Mouse (Mus musculus): Measurements from ENCODE around the gene Cox7a1. TPM values are rescaled to one million over a fixed set of nuclear protein-coding genes. Genes with fewer than 3 reads are reported as not detected.
A peak's percentile ranks its signal among the peaks of the same experiment; 100 is the strongest.

The Cox7a1 gene
- polyA plus RNA-seq, 1 experiment from 2014 or later: 4.5 TPM

DNA sequence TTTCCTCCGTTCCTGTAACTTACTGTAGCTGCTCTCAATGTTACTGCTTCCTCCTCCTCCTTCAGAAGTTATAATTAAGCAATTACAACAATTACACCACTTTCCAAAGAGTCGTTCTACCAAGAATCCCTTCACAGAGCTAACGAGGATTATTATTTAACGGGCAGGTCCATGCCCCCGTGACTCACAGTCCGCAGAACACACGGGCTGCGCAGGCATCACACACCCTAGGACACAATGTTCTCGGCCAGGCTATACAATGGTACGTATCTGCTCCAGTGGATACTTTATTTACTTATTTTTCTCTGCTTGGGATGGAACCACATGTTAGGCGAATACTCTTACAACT is 36.0 kb downstream of the Cox7a1 start:
- Histone ChIP-seq H3K27me3 (ENCODE audit: control insufficient read depth, insufficient read depth, low read length) (no peaks in the 10 kb centered on the region), H3K36me3 (ENCODE audit: control insufficient read depth, insufficient read depth, low read length) (peaks cover 15% of the 10 kb centered on the region), H3K4me3 (ENCODE audit: low read length) (peak overlapping the region; percentile 47), H3K9ac (ENCODE audit: low read depth, low read length) (peak overlapping the region; percentile 68; the same call in 1 of the 2 replicates), H3K4me2 (replicated peaks; ENCODE audit: low read depth, low read length) (peak overlapping the region; percentile 90), H3K4me1 (ENCODE audit: control insufficient read depth, insufficient read depth, low read length) (no peaks in the 10 kb centered on the region; the same call in 1 of the 2 replicates), H3K27ac (ENCODE audit: low read depth, low read length) (no peak overlapping the region), H3K9me3 (ENCODE audit: control insufficient read depth, low read length) (no peaks in the 10 kb centered on the region)
- no peak for ATAC-seq (ENCODE audit: low FRiP score, low TSS enrichment)
- WGBS: 12% methylated on average over 11 of the region's 11 CpGs

DNA sequence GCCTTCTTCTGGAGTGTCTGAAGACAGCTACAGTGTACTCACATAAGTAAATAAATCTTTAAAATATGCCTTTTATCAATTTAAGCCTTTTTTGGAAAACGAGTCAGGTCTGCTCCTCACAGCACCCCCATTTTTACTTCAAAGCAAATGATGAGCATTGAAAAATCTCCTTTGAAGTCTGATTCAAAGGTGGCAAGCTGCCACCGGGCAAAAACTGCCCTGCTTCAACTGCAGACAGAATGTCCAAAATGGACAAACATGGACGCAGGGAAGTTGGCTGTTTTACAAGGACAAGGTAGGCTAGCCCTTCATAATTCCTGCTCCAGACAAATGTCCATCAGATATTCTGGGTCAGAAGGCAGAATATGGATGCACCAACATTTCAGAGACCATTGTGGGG is 37.5 kb downstream of the Cox7a1 start:
- Histone ChIP-seq H3K27me3 (ENCODE audit: control insufficient read depth, insufficient read depth, low read length) (no peaks in the 10 kb centered on the region), H3K4me2 (replicated peaks; ENCODE audit: low read depth, low read length) (no peak overlapping the region), H3K4me1 (ENCODE audit: control insufficient read depth, insufficient read depth, low read length) (no peaks in the 10 kb centered on the region; the same call in 1 of the 2 replicates), H3K9me3 (ENCODE audit: control insufficient read depth, low read length) (no peaks in the 10 kb centered on the region), H3K27ac (ENCODE audit: low read depth, low read length) (no peak overlapping the region), H3K36me3 (ENCODE audit: control insufficient read depth, insufficient read depth, low read length) (peaks cover 26% of the 10 kb centered on the region), H3K9ac (ENCODE audit: low read depth, low read length) (no peak overlapping the region), H3K4me3 (ENCODE audit: low read length) (no peak overlapping the region)
- ATAC-seq (ENCODE audit: low FRiP score, low TSS enrichment): no peak
- 88% methylated on average over 3 of the region's 3 CpGs for WGBS

DNA sequence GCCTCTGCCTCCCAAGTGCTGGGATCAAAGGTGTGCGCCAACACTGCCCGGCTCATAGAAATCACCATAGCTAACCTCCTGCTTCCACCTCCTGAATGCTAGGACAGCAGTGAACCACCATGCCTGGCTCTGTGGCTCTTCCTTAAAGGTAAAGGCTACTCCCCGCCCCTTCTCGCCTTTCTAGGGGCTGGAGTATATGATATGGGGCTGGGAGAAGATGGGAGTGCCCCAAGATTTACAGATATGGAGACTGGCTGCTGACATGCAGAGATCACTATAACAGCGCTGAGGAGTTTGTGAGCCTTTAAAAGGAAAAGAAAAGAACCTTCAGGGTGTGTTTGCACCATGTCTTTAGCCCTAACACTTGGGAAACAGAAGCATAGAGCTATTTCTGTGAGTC is 38.3 kb downstream of the Cox7a1 start:
- ATAC-seq (ENCODE audit: low FRiP score, low TSS enrichment): no peak
- Histone ChIP-seq H3K27ac (ENCODE audit: low read depth, low read length) (no peak overlapping the region), H3K9me3 (ENCODE audit: control insufficient read depth, low read length) (no peaks in the 10 kb centered on the region), H3K4me2 (replicated peaks; ENCODE audit: low read depth, low read length) (no peak overlapping the region), H3K4me3 (ENCODE audit: low read length) (no peak overlapping the region), H3K36me3 (ENCODE audit: control insufficient read depth, insufficient read depth, low read length) (peaks cover 33% of the 10 kb centered on the region), H3K27me3 (ENCODE audit: control insufficient read depth, insufficient read depth, low read length) (no peaks in the 10 kb centered on the region), H3K9ac (ENCODE audit: low read depth, low read length) (no peak overlapping the region), H3K4me1 (ENCODE audit: control insufficient read depth, insufficient read depth, low read length) (no peaks in the 10 kb centered on the region; the same call in 1 of the 2 replicates)
- WGBS: 89% methylated on average over 5 of the region's 5 CpGs

DNA sequence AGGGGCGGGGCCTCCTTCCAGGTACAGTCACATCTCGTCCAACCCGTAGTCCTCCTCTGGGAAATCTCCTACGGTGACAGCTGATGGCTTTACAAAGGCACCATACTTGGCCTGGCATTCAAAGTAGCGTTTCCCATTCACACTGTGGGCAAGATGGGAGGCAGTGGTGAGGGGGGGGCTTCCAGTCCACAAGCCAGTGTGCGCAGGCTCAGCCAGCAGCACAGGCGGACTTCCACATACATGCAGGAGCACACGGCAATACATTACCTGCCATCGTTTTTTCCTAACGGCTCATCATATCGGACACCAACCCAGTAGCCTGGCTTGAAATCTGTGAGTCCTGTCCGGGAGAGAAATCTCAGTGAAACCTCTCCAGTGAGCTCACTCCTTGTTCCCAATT is 40.3 kb downstream of the Cox7a1 start:
- no peaks in the 10 kb centered on the region for H3K9me3 ChIP-seq (ENCODE audit: control insufficient read depth, low read length)
- no peak overlapping the region for H3K4me2 ChIP-seq (replicated peaks; ENCODE audit: low read depth, low read length)
- H3K27me3 ChIP-seq (ENCODE audit: control insufficient read depth, insufficient read depth, low read length): no peaks in the 10 kb centered on the region
- no peaks in the 10 kb centered on the region; the same call in 1 of the 2 replicates for H3K4me1 ChIP-seq (ENCODE audit: control insufficient read depth, insufficient read depth, low read length)
- peaks cover 43% of the 10 kb centered on the region for H3K36me3 ChIP-seq (ENCODE audit: control insufficient read depth, insufficient read depth, low read length)
- no peak overlapping the region for H3K9ac ChIP-seq (ENCODE audit: low read depth, low read length)
- no peak overlapping the region for H3K4me3 ChIP-seq (ENCODE audit: low read length)
- ATAC-seq (ENCODE audit: low FRiP score, low TSS enrichment): no peak
- WGBS: 95% methylated on average over 12 of the region's 12 CpGs
- H3K27ac ChIP-seq (ENCODE audit: low read depth, low read length): no peak overlapping the region

DNA sequence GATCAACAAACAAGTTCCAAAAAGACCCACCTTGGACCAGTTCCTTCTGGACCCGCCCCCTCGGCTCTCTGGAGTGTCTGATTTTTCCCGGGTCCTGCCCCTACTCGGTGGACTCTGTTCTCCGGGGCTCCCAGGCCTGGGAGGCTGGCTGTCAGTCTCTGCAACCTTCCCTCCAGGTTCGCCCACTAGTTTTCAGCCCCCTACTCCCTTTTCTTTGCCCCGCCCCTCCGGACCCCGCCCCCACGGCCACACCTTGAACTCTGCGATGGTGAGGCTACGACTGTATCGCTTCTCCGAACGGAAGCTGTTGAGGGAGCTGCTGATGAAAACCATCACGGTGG is 47.4 kb downstream of the Cox7a1 start:
- under 1% methylated on average over 16 of the region's 16 CpGs for WGBS
- Histone ChIP-seq H3K9me3 (ENCODE audit: control insufficient read depth, low read length) (no peaks in the 10 kb centered on the region), H3K27ac (ENCODE audit: low read depth, low read length) (0 out of 2 replicates have a peak overlapping the region, but pooled peaks have one; percentile 32), H3K27me3 (ENCODE audit: control insufficient read depth, insufficient read depth, low read length) (no peaks in the 10 kb centered on the region), H3K9ac (ENCODE audit: low read depth, low read length) (peak overlapping the region; percentile 82), H3K4me3 (ENCODE audit: low read length) (peak overlapping the region; percentile 82), H3K4me1 (ENCODE audit: control insufficient read depth, insufficient read depth, low read length) (peaks cover 17% of the 10 kb centered on the region), H3K36me3 (ENCODE audit: control insufficient read depth, insufficient read depth, low read length) (peaks cover 43% of the 10 kb centered on the region), H3K4me2 (replicated peaks; ENCODE audit: low read depth, low read length) (peak overlapping the region; percentile 73)
- peak; percentile 32; the same call in 1 of the 2 replicates for ATAC-seq (ENCODE audit: low FRiP score, low TSS enrichment)

DNA sequence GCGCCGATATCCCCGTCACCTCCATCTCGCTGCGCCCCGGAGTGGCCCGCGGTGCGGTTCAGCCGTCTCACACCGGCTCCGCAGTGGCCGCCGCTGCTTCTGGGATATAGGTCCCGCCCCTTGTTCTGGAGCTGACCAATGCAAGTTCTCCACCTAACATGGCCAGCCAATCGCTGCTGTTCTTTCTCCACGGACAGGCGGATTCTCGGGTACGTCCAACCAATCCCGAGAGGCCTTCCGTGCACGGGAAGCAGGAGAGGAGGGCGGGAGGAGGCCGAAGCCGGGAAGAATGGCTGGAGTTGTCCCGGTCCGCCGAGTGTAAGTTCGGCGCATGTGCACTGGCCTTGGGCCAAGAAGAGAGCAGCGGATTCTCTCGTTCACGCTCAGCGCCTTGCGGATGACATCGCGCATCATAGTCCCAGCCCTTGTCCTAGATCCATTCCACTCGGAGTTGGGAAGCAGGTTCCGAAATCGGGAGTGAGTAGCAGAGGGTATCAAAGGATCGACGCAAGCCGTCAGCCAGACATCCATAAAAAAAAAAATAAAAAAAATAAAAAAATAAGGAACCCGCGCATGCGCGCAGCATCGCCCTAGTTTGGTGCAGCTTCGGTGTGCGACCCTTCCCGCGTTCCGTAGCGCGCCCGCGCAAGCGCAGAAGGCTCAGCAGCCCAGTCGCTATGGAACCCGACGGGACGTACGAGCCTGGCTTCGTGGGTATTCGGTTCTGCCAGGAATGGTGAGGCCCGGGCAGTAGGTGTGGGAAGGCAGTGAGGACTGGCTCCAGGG is 47.9 kb downstream of the Cox7a1 start, which contains the start of the genes Polr2i and Tbcb:
Polr2i (plus strand) TSS at position 280 of the 786 bp plus-strand sequence.
Tbcb (minus strand) TSS at position 604 of the 786 bp plus-strand sequence.
- H3K9ac ChIP-seq (ENCODE audit: low read depth, low read length): peak within 1 kb of the TSS; percentile 82
- peak within 1 kb of the TSS; percentile 73 for H3K4me2 ChIP-seq (replicated peaks; ENCODE audit: low read depth, low read length)
- ATAC-seq (ENCODE audit: low FRiP score, low TSS enrichment): peak; percentile 95
- peak within 1 kb of the TSS; percentile 82 for H3K4me3 ChIP-seq (ENCODE audit: low read length)
- H3K27ac ChIP-seq (ENCODE audit: low read depth, low read length): peak within 1 kb of the TSS; percentile 88
- WGBS: under 1% methylated on average over 67 of the region's 67 CpGs
- H3K36me3 ChIP-seq (ENCODE audit: control insufficient read depth, insufficient read depth, low read length): peaks cover 37% of the 10 kb centered on the region
- no peaks in the 10 kb centered on the region for H3K9me3 ChIP-seq (ENCODE audit: control insufficient read depth, low read length)
- H3K4me1 ChIP-seq (ENCODE audit: control insufficient read depth, insufficient read depth, low read length): peaks cover 17% of the 10 kb centered on the region
- no peaks in the 10 kb centered on the region for H3K27me3 ChIP-seq (ENCODE audit: control insufficient read depth, insufficient read depth, low read length)

DNA sequence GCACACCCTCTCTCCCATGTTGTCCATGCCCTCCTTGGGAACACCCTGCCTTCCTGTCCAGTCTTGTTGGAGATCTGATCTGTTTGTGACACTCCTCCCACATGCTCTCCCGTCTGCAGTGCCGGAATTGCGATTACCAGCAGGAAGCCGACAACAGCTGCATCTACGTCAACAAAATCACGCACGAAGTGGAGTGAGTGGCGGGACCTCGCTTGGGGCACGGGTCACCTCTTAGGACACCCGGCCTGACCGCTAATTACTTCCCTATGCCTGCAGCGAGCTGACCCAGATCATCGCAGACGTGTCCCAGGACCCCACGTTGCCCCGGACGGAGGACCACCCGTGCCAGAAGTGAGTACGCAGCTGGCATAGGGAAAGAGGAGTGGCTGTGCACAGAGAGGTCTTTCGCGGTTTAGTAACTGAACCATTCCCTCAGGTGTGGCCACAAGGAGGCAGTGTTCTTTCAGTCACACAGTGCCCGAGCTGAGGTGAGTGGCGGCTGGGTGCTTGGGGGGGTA is 48.7 kb downstream of the Cox7a1 start:
- H3K36me3 ChIP-seq (ENCODE audit: control insufficient read depth, insufficient read depth, low read length): peaks cover 29% of the 10 kb centered on the region; the same call in 1 of the 2 replicates
- peak; percentile 28 for ATAC-seq (ENCODE audit: low FRiP score, low TSS enrichment)
- H3K27ac ChIP-seq (ENCODE audit: low read depth, low read length): peak overlapping the region; percentile 88; the same call in 1 of the 2 replicates
- WGBS: 6% methylated on average over 24 of the region's 24 CpGs
- H3K4me2 ChIP-seq (replicated peaks; ENCODE audit: low read depth, low read length): peak overlapping the region; percentile 73
- peak overlapping the region; percentile 82 for H3K9ac ChIP-seq (ENCODE audit: low read depth, low read length)
- H3K27me3 ChIP-seq (ENCODE audit: control insufficient read depth, insufficient read depth, low read length): no peaks in the 10 kb centered on the region
- H3K4me1 ChIP-seq (ENCODE audit: control insufficient read depth, insufficient read depth, low read length): peaks cover 17% of the 10 kb centered on the region
- no peaks in the 10 kb centered on the region for H3K9me3 ChIP-seq (ENCODE audit: control insufficient read depth, low read length)
- peak overlapping the region; percentile 82 for H3K4me3 ChIP-seq (ENCODE audit: low read length)

DNA sequence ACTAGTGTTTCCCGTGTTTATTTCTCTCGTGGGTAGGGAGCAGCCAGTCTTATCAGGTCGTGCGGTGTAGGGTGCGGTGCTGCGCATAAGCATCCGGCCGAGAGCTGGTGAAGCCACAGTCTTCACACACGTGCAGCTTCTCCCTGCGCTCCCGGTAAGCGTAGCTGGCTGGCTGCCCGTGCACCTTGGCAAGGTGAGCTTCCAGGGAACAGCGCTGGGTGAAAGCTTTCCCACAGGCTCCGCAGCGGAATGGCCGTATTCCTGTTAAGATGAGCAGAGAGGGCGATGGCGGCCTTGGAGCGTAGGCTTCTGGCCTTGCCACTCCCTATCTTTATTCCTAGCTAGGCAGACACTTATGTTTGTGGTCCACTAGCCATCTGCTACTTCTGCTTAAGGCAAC is 49.4 kb downstream of the Cox7a1 start:
- no peaks in the 10 kb centered on the region for H3K9me3 ChIP-seq (ENCODE audit: control insufficient read depth, low read length)
- peaks cover 17% of the 10 kb centered on the region for H3K4me1 ChIP-seq (ENCODE audit: control insufficient read depth, insufficient read depth, low read length)
- 92% methylated on average over 20 of the region's 20 CpGs for WGBS
- no peaks in the 10 kb centered on the region for H3K27me3 ChIP-seq (ENCODE audit: control insufficient read depth, insufficient read depth, low read length)
- no peak for ATAC-seq (ENCODE audit: low FRiP score, low TSS enrichment)
- no peak overlapping the region for H3K27ac ChIP-seq (ENCODE audit: low read depth, low read length)
- H3K9ac ChIP-seq (ENCODE audit: low read depth, low read length): no peak overlapping the region
- H3K36me3 ChIP-seq (ENCODE audit: control insufficient read depth, insufficient read depth, low read length): peaks cover 24% of the 10 kb centered on the region; the same call in 1 of the 2 replicates
- H3K4me2 ChIP-seq (replicated peaks; ENCODE audit: low read depth, low read length): peak overlapping the region; percentile 73
- peak overlapping the region; percentile 82; the same call in 1 of the 2 replicates for H3K4me3 ChIP-seq (ENCODE audit: low read length)

DNA sequence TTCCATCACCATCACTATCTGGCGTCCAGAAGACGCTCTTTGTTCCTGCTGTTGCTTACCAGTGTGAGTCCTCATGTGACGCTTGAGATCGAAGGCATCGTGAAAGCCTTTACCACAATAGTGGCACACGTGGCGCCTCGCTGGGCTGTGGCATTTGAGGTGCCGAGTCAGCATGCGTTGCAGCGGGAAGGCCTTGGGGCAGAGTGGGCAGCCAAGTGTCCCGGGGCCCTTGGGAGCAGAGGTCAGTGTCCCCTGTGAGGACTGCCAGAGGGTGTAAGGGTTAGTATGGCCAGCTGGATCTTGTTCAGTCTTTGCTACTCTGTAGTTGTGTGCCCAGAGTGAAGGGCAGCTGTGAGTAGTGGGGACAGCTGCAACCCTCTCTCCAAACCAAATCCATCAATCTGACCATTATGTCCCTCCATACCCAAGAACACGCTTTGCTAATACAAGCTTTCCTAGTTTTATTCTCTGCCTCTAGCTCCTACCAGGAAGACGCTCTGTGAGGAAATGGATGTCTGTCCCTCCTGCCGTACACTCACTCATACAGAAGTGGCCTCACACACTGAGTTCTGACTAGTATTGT is 50.4 kb downstream of the Cox7a1 start:
- Histone ChIP-seq H3K9ac (ENCODE audit: low read depth, low read length) (no peak overlapping the region), H3K4me3 (ENCODE audit: low read length) (no peak overlapping the region), H3K9me3 (ENCODE audit: control insufficient read depth, low read length) (no peaks in the 10 kb centered on the region), H3K36me3 (ENCODE audit: control insufficient read depth, insufficient read depth, low read length) (peaks cover 24% of the 10 kb centered on the region; the same call in 1 of the 2 replicates), H3K27me3 (ENCODE audit: control insufficient read depth, insufficient read depth, low read length) (no peaks in the 10 kb centered on the region), H3K27ac (ENCODE audit: low read depth, low read length) (no peak overlapping the region), H3K4me1 (ENCODE audit: control insufficient read depth, insufficient read depth, low read length) (peaks cover 17% of the 10 kb centered on the region), H3K4me2 (replicated peaks; ENCODE audit: low read depth, low read length) (no peak overlapping the region)
- 83% methylated on average over 15 of the region's 15 CpGs for WGBS
- ATAC-seq (ENCODE audit: low FRiP score, low TSS enrichment): no peak

Data from kidney, embryonic 14.5 days (tissue).